Mouse (Mus musculus) cortical plate, adult 2 months (tissue): Measurements from ENCODE around the gene Cpb1.

ENCODE experiments used
- CTCF ChIP-seq: fragments of 200-500 bp; IDR thresholded peaks from 2 replicates; pipeline ENCODE4 v1.5.1; 2011; ENCODE audit warnings: mild to moderate bottlenecking, control low read depth, low read length; ENCODE audit not compliant: insufficient read depth; ENCODE audit errors: extremely low read depth
- POLR2A ChIP-seq: fragments of 200-500 bp; IDR thresholded peaks from 2 replicates; pipeline ENCODE4 v1.6.1; 2011; ENCODE audit warnings: mild to moderate bottlenecking, low read length, control low read depth; ENCODE audit not compliant: insufficient read depth; ENCODE audit errors: extremely low read depth

GRCm38 (mm10) chr3:20295546-20295945, 20.0 kb upstream of the Cpb1 start:
- TF ChIP-seq POLR2A (no peak), CTCF (no peak)
